Mouse (Mus musculus) liver, adult (tissue): ENCODE results near the gene Zfp593.

Experiments used
- GATA4 ChIP-seq: IDR thresholded peaks from 2 replicates; pipeline ENCODE4 v1.6.1; 2014; ENCODE audit warnings: mild to moderate bottlenecking, low read length; ENCODE audit not compliant: insufficient replicate concordance

The Zfp593 gene

DNA sequence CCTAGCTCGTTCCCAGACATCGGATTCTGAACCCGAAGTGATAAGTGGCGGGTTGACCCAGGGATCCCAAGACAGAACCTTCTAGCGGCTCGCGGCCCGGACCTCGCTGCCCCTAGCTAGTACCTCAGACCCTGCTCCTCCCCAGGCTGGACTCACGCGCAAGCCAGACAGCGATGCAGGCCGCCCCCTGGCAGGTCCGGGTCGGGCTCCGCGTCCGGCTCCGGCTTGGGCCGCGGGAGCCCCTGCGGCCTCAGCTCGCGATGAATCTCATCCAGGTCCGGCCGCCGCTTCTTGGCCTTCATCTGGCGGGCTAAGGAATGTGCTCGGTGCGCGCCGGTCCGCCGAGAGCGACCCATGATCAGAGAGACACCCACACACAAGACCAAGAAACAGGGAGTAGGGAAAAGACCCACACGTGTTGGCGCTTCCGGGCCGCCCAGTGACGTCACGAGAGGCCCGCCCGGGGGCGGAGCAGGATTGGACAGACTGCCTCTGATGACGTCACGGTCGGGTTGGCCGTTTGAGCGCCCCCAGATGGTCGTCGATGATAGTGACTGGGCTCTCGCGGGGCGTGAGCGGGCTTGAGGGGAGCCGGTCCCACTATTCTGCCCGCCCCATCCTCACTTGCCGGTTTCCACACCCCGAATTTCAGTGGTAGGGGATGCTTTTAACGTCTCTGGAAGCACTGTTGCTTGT is at the start of gene Zfp593:
Zfp593 (minus strand) TSS at position 445 of the 696 bp plus-strand sequence.
- TF ChIP-seq GATA4 = no peak

DNA sequence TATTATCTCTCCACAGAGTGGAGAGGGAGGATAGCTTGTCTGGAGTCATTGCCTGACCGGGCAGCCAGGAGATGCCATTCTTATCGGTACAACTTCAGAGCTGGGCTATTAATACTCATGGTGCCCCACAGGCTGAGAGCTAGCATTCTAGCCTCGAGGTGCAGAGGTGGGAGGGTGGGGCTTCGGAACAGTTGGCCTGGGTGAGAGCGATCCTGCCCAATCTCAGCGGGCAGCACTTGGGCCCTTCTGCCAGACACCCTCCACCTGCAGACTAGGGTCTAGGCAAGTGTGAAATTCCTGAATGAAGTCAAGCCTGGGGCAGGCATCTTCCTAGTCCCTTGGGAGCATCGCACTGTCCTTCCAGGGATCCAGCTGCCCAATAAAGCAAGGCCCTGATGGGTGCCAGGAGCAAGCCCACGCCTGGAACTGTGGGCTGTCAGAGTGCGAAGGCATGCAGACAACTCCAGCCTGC is 48.3 kb upstream of the Zfp593 start:
- no peak for TF ChIP-seq GATA4

DNA sequence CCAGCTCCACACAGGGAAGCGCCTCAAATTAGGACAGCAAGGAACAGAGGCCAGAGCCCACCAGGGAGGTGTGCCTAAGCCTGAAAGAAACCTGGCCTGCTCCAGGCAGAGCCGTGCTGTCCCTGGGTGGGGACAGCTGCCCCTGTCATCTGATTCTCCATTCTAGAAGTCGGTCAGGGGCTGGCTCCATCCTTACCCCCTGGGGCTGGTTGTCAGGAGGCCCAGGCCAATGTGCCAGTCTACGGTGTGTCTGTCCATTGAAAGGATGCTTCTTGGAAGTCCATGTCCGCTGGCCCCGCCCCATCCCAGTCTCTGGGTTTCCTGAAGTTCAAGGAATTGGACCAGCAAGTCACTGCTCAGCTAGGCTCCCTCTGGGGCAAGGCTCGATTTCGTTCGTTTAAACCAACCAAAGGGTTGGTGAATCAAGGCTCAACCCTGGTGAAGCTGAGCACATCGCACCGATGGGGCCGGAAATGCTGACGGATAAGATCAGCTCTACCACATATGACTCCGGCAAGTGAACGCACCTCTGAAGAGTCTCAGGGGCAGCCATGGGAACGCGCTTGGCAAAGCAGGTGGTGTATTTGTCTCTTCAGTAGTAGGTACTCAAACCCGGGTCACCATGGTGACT is 47.8 kb upstream of the Zfp593 start:
- TF ChIP-seq GATA4 = no peak

DNA sequence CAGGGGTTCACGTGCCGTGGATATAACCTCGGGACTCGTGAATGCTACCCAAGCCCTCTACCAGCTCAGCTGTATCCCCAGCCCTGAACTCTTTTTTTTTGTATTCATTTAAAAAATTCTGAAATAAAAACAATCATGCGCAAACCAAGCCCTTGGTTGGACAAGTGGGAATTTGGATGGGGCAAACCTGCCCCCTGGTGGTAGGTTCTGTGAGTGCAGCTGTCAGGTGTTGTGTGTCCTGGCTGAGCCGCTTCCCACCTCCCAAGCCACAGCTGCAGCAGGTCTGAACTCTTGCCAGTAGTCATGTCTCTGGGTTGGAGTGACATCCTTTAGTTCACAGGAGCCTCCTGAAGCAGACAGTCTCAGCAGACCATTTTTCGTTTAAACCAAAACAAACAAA is 46.7 kb upstream of the Zfp593 start:
- TF ChIP-seq GATA4 = no peak

DNA sequence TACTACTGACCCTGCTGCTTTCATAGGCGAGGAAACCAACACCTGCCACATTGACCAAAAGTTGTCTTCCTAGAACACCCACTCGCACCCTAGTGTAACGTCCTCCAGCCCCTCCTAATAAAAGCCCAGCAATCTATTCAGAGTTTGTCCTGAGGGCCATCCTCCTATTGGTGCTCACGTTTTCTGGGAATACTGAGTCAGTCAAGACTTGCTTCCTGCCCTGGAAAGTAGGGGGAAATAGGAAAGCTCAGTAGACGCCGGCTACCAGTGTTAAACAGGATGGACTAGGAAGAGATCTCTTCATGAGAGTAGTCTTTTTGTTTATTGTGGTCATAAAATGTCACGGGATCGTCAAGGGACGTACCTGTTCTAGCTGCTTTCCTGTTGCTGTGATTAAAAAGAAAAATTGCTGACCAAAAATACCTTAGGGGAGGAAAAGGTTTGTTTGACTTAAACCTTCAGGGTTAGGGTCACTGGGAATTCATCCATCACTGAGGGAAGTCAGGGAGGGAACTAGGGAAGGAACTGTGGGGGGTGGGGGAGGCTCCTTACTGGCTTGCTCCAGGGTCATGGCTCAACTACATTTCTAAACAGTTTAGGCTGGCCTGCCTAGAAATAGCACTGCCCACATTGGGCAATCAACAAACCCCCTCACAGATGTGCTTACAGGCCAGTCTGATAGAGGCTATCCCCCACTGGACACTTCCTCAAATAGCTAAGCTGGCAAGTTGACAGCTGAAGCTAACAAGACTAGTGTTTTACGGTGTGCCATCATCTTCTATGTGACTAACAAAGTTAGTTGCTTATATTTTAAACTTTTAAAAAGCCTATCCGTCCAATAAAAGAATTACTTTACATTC is 43.2 kb upstream of the Zfp593 start:
- no peak for TF ChIP-seq GATA4

DNA sequence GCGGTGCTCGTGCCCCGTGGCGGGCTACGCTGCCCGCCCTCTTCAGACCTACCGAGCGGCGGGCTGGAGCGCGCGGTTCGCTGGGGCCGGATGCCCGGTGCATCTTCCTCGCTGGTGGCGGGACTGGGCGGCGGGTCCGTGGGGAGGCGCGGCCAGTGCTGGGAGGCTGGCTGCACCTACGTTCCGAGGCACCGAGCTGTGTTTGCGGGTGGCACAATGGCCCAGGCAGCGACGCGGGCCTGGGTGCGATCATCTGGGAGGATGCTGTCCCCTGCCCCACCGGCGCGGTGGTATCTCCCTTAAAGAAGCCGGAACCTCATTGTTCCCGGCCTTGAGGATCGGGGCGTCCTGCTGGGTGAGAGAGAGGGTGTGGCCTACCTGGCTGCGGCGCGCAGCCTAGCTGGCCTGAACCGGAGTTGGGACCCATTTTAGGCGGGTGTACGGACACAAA is 42.2 kb upstream of the Zfp593 start, which contains the start of gene Pdik1l:
Pdik1l (minus strand) TSS at position 321 of the 451 bp plus-strand sequence.
- TF ChIP-seq GATA4 = no peak

DNA sequence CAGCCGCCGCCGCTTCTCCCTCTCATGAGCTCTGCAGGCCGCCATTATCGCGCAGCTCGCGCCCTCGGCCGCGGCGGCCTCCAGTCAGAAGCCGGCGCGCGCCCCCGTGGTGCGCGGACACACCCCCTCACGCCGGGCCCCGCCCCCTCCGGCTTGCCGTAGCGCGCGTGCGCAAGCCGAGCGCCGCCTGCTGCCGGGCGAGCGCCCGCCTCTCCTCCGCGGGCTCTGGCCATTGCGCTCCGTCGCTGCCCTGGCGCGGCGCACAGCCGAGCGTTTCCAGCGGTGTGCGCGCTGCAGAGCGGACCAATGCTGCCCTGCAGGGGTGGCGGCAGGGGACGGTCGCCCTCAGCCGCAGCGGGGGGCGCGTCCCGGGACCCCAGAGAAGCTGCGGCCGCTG is 41.8 kb upstream of the Zfp593 start:
- no peak for TF ChIP-seq GATA4

DNA sequence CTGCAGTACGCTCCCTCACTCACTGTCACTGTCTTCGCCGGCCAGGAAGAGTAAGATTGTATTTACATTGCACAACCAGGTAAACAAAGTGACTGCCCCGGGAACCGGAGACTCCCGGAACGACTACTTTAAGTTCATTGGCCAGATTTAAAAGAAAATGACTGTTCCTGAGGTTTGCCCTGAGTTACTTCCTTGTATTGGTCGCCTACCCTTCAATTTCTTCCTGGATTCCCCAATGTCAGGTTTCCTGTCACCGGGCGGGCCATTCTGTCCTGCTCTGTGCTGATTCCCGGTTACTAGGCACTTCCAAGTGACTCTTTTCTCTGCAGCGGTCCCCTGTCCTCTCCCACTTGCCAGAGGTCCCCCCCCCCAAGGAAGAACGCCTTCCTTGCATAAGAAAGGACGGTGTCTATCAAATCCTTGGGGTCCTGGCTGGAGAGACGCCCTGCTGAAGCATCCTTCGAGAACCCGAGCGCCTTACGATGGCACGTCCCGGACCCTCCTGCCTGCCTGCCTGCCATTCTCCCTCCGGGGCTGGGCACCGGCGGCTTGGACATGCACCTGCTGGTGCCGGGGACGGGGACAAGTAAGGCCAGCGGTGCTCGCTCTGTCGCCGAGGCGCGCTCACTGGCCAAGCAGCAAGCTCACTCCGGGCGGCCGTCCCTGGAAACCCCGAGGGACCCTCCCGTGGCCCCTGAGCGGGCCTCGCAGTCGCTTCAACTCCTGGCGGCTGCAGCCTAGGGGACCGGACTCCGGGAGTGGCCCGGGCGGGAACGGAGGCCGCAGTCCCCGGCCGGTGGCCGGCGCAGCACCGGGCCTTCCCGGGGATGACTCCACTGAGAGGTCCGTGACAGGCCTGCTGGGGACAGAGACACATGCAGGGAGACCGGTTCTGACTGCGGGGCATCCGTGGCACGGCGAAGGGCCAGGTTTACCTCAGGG is 41.1 kb upstream of the Zfp593 start:
- TF ChIP-seq GATA4 = no peak

DNA sequence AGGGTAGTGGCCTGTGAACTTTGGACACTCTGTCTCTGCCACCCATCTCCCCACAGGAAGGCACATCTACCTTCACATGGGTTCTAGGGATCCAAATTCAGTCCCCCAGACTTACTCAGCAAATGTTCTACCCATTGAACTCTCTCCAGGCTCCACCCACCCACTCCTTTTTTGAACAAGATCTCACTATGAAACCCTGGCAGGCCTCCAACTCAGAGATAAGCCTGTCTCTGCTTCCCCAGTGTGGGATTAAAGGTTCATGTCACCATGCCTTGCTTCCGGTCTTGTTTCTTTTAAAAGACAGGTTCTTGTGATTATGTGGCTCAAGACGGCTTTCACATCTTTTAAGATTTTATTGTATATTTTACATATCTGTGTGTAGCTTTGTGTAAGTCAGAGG is 39.5 kb upstream of the Zfp593 start:
- no peak for TF ChIP-seq GATA4

DNA sequence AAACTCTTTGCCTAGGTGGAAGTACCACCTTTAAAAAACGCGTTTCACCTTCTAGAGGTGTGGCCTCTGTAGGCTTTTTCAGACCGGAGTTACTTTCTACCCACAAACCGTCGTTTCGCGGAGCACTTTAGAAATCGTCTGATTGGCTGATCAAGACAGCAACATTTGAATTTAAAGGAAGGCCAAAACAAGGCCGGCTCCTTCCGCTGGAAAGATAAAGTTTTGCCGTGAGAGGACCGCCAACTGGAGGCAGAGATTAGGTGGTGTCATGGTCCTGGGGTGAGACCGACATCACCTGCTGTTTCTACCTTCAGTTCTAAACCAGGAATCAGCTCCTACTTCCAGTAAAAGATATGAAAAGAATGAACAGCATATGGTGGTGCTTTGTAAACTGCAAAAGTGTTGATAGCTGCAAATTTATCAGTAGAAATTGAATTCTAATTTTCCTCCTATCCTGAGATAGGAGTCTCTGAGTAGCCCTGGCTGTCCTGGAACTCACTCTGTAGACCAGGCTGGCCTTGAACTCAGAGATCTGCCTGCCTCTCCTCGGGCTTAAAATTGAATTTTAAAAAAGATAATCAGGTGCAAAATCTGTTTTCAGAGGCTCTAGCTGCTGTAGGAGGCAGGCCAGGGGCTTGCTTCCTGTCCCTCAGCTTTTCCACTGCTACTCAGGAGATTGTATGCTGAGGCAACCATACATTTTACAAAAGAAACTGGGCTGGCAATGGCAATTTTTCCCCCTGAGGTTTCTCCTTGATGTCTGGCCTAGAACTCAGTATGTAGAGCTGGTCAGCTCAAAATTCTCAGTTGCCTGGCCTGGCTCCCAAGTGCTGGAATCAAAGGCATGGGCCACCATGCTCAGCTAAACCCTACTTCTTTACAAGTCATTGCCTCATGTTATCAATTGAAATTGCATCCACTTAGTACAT is 28.3 kb upstream of the Zfp593 start:
- TF ChIP-seq GATA4 = peak; percentile 48; the same call in 1 of the 2 replicates

DNA sequence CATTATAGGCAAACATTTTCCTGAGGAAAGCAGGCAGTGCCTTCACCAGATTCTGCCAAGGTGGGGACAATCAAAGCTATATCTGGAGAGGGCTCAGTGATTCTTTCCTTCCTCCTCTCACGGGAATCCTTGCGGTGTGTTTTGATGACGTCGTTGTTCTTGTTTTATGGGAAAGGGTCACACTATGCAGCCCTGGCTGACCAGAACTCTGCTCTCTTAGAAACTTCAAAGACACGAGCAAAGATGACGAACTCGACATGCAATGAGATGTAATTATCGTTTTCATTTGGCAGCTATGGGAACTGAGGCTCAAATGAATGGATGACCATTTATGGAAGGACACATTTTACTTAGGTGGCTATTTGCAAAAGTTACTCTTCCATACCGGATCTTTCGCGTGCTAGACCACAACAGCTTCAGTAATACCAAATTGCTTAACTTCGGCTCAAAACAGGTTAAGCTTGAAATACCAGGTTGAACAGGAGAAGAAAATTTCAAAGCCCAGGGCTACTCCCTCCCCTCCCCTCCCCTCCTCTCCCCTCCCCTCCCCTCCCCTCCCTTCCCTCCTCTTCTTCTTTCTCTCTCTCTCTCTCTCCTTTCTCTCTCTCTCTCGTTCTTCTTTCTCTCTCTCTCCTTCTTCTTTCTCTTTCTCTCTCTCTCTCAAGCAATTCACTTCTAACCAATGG is 27.5 kb upstream of the Zfp593 start:
- TF ChIP-seq GATA4 = no peak

DNA sequence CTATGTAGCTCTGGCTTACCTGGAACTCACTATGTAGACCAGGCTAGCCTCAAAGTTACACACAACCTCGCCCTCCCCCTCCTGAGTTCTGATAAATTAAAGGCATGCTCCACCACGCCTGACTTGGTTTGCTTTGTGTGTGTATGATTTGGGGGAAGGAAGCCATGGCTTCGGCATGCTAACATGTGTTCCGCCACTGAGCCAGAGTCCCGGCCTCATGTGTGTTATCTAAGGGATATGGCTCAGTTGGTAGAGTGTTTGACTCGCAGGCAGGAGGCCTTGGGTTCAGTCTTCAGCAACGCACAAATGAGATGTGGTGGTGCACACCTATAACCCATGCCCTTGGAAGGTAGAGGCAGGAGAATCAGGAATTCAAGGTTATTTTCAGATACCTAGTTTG is 26.6 kb upstream of the Zfp593 start:
- TF ChIP-seq GATA4 = no peak

DNA sequence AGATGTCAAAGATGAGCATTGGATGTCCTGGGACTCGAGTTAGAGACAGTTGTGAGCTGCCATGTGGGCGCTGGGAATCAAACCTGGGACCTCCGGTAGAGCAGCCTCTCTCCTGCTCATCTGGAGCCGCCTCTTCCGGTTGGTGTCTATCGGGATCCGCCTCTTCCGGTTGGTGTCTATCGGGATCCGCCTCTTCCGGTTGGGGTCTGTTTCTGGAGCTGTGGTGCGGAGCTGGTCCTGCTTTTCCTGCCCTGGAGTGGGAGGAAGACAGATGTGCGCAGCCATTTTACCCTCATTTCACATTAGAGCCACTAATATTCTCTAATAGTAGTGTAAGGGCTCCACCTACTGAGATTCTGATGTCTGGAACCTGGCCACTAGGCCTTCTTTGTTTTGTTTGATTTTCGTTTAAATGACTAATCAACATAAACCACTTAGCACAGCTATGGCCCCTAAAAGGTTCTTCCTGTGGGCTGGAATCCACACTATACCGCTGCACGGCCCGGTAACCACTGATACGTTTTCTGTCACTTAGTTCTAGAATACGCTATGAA is 22.8 kb upstream of the Zfp593 start:
- TF ChIP-seq GATA4 = no peak
